Mouse (Mus musculus): ENCODE measurements around the gene Lgals12. TPM values are rescaled to one million over a fixed set of nuclear protein-coding genes. Genes with fewer than 3 reads are reported as not detected.

Lgals12 gene
- 0.01 TPM in 1 of 2 replicates, not detected in the other for polyA plus RNA-seq (2012; rRNA removed)

GRCm38 (mm10) chr19:7606801-7607689 lies at the start of gene Lgals12:
TSS of gene Lgals12 (minus strand) at chr19:7607193.

GRCm38 (mm10) chr19:7611942-7612757 lies 5.2 kb upstream of the Lgals12 start, which contains the start of gene Hrasls5:
TSS of gene Hrasls5 (plus strand) at chr19:7612541.

GRCm38 (mm10) chr19:7557328-7557822 lies 49.6 kb downstream of the Lgals12 start, which contains the start of gene Pla2g16:
TSS of gene Pla2g16 (plus strand) at chr19:7557459.

Other genes starting within 250 kb of the Lgals12 start
- gene Spindoc, start 224.2 kb downstream of the Lgals12 start, polyA plus RNA-seq (2012; rRNA removed): 2.9 and 3.1 TPM in 2 replicates
- gene 2700081O15Rik, start 189.6 kb downstream of the Lgals12 start, polyA plus RNA-seq (2012; rRNA removed): 5.8 and 6.2 TPM in 2 replicates
- 42.7 and 51.6 TPM in 2 replicates for gene Rtn3, start 123.9 kb downstream of the Lgals12 start, polyA plus RNA-seq (2012; rRNA removed)
- 8.0 and 8.8 TPM in 2 replicates for gene Atl3, start 113.2 kb downstream of the Lgals12 start, polyA plus RNA-seq (2012; rRNA removed)
- 23.0 and 23.5 TPM in 2 replicates for gene Pla2g16, start 49.7 kb downstream of the Lgals12 start, polyA plus RNA-seq (2012; rRNA removed)
- not detected in 2 replicates for gene Hrasls5, start 5.3 kb upstream of the Lgals12 start, polyA plus RNA-seq (2012; rRNA removed)
- gene Slc22a19, start 104.1 kb upstream of the Lgals12 start, polyA plus RNA-seq (2012; rRNA removed): not detected in 2 replicates
- gene Slc22a26, start 195.5 kb upstream of the Lgals12 start, polyA plus RNA-seq (2012; rRNA removed): not detected in 2 replicates